12 mouse cellular contexts compared by ENCODE assay signal in the genomic region with DNA sequence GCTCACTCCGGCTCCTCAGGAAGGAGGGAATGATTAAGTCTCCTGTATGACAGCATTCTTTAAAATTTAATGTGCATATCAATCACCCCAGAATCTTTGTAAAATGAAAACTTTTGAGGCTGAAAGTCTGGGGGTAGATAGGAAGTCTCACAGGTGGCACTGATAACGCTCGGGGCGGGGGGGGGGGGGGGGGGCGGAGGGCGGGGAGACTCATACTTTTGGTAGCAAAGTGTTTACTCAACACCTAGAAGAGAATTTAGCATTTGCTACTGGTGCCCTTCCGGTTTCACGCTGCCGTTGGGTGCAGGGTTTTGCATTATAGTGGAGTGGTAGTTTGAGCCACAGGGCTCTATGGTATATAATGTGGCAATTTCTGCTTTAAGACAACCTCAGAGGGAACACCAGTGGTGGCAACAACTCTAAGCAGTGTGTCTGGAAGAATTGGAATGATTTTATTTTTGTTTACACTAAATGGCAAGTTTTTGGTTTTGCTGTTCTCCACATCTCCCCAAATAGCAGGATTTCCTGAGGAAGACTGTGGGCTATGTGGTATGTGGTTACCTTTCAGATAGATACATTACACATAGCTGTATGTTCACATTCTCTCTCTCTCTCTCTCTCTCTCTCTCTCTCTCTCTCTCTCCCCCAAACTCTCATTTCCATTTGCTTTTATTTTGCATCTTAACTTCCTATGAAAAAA.
A peak's percentile ranks its signal among the peaks of the same experiment; 100 is the strongest.
DNase-seq lines count a peak whose midpoint lies in the region; ATAC-seq and TF ChIP-seq lines count a peak whose summit lies in the region.
"Had no signal": no experiment of that assay in that cellular context is flagged by ENCODE, and none has a peak within 500 bp of the region (broad histone marks: within the 10 kb centered on the region; RNA-seq: fewer than 3 reads in every experiment).

No protein-coding gene starts in this region.

- peak; percentile 43 for ATAC-seq in erythroblast, adult 5-6 weeks (replicated peaks; ENCODE audit: low FRiP score, poor library complexity, severe bottlenecking)
- ATAC-seq in liver, postnatal 0 days = peak; percentile 70
- ATAC-seq: intestine, postnatal 0 days; midbrain, embryonic 13.5 days had no signal

- H3K27ac ChIP-seq in liver, postnatal 0 days (ENCODE audit: low read depth) = peak overlapping the region; percentile 72
- H3K27ac ChIP-seq in gastrocnemius, adult 2 months = no peak overlapping the region
- H3K27ac ChIP-seq: midbrain, embryonic 13.5 days had no signal

- H3K9ac ChIP-seq in liver, postnatal 0 days (replicated peaks) = no peak overlapping the region
- H3K9ac ChIP-seq: midbrain, embryonic 13.5 days had no signal

- 17% methylated on average over 7 of the region's 9 CpGs for WGBS in liver, postnatal 0 days (ENCODE audit: insufficient replicate concordance)

- intact Hi-C loops in gastrocnemius, adult 2 months (cut with DNase I) = no loop called here

- no peak for TF ChIP-seq CTCF in liver, postnatal 0 days (IDR thresholded peaks at IDR 0.05; ENCODE audit: low read depth)
- no peak for TF ChIP-seq CTCF in gastrocnemius, adult 2 months (IDR thresholded peaks at IDR 0.05)

- no peaks in the 10 kb centered on the region for H3K9me3 ChIP-seq in liver, postnatal 0 days (ENCODE audit: low read length)
- H3K9me3 ChIP-seq: midbrain, embryonic 13.5 days had no signal

- H3K27me3 ChIP-seq in liver, postnatal 0 days (ENCODE audit: insufficient read depth, low read length) = no peaks in the 10 kb centered on the region
- H3K27me3 ChIP-seq in splenic B cell, adult 2 months (ENCODE audit: control insufficient read depth, insufficient read depth, low read length, poor library complexity, severe bottlenecking) = no peaks in the 10 kb centered on the region
- H3K27me3 ChIP-seq: CH12.LX; midbrain, embryonic 13.5 days had no signal

- H3K36me3 ChIP-seq in liver, postnatal 0 days (replicated peaks; ENCODE audit: insufficient read depth, low read length) = no peaks in the 10 kb centered on the region
- no peaks in the 10 kb centered on the region for H3K36me3 ChIP-seq in splenic B cell, adult 2 months (ENCODE audit: control insufficient read depth, insufficient read depth, low read length, poor library complexity, severe bottlenecking)
- H3K36me3 ChIP-seq: midbrain, embryonic 13.5 days had no signal

- TF ChIP-seq EP300 in liver, postnatal 0 days (IDR thresholded peaks at IDR 0.05; ENCODE audit: low read depth) = peak; percentile 1; the same call in 1 of the 2 replicates

- H3K4me3 ChIP-seq in liver, postnatal 0 days (ENCODE audit: low read depth, low read length) = no peak overlapping the region
- H3K4me3 ChIP-seq in gastrocnemius, adult 2 months = no peak overlapping the region
- H3K4me3 ChIP-seq: midbrain, embryonic 13.5 days had no signal

- peak; percentile 59 to 62 for DNase-seq in B cell, adult 2 months
- DNase-seq in liver, postnatal 0 days = peak; percentile 34
- peak; percentile 72 for DNase-seq in splenic B cell, adult 2 months (ENCODE audit: low read depth, low spot score)
- DNase-seq in c-Kit-positive CD71-positive TER-119-positive erythroid progenitor cells, embryonic 14.5 days (ENCODE audit: low spot score) = no peak
- no peak for DNase-seq in right cerebral cortex, postnatal 14 days
- DNase-seq in cerebellum, adult 11 months = no peak
- DNase-seq in gastrocnemius, adult 2 months = no peak
- DNase-seq: right cerebral cortex, postnatal 25 days had no signal

- H3K4me1 ChIP-seq in liver, postnatal 0 days (ENCODE audit: insufficient read depth) = peaks cover 8% of the 10 kb centered on the region
- H3K4me1 ChIP-seq: midbrain, embryonic 13.5 days had no signal

- H3K4me2 ChIP-seq in liver, postnatal 0 days (ENCODE audit: low read depth, low read length) = peak overlapping the region; percentile 47
- H3K4me2 ChIP-seq: midbrain, embryonic 13.5 days had no signal

Comparison
In these comparisons a context has a peak if more than half of its experiments do, and no peak if none do; other contexts are left out.
1. DNase-seq: peak in B cell, adult 2 months (2 of 2), liver, postnatal 0 days (single experiment) and splenic B cell, adult 2 months (single experiment); none in c-Kit-positive CD71-positive TER-119-positive erythroid progenitor cells, embryonic 14.5 days (single experiment), right cerebral cortex, postnatal 14 days (single experiment), cerebellum, adult 11 months (single experiment) and gastrocnemius, adult 2 months (single experiment).